In the genomic region with DNA sequence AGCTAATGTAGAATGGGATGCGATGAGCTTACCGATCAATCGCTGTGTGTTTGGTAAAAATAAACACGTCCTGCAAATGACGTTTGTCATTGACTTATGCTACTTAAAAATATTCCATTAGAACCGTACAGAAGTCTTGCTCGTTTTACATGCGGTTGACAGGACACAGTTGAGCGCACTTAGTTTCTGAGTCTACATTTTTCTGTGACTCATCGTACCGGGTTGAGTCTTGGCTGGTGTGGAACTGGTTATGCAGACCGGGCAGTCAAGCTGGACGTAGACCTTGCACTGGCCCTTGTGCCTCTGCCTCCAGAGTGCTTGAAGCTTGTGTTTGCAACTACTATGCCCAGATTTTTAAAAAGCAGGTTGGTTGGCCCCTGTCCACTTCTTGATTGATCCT, we compare ENCODE assay signal across 8 mouse cellular contexts. TPM values are rescaled to one million over a fixed set of nuclear protein-coding genes. Genes with fewer than 3 reads are reported as not detected.
DNase-seq lines count a peak whose midpoint lies in the region; ATAC-seq and TF ChIP-seq lines count a peak whose summit lies in the region.

No protein-coding gene starts in this region.

- H3K4me1 ChIP-seq in G1E (ENCODE audit: insufficient read depth, low read depth, low read length), result peaks cover 19% of the 10 kb centered on the region
- H3K4me1 ChIP-seq in hindbrain, embryonic 14.5 days (replicated peaks; ENCODE audit: control insufficient read depth, insufficient read depth, low read length), result peaks cover 8% of the 10 kb centered on the region; the same call in 1 of the 2 replicates
- peaks cover 17% of the 10 kb centered on the region for H3K4me1 ChIP-seq in liver, embryonic 13.5 days (replicated peaks)
- H3K4me1 ChIP-seq in small intestine, adult 2 months (ENCODE audit: control insufficient read depth, insufficient read depth, insufficient read length, low read length), result peaks cover 4% of the 10 kb centered on the region; the same call in 1 of the 2 replicates

- DNase-seq in layer of hippocampus, adult 2 months (ENCODE audit: low spot score in 2 of 2), result peak in 1 of 2 experiments; percentile 8
- DNase-seq in layer of hippocampus, adult 9-11 months, result no peak
- no peak for DNase-seq in G1E (ENCODE audit: low spot score)
- DNase-seq in cerebellum, postnatal 36 days, result peak; percentile 19 to 31
- DNase-seq in hindbrain, embryonic 14.5 days (ENCODE audit: low spot score), result no peak
- DNase-seq in liver, embryonic 13.5 days, result peak; percentile 3
- DNase-seq in layer of hippocampus, adult 8-10 months (ENCODE audit: low spot score in 2 of 2), result no peak

- TF ChIP-seq CTCF in layer of hippocampus, adult 2 months (conservative IDR thresholded peaks at IDR 0.05), result no peak
- TF ChIP-seq CTCF in G1E (IDR thresholded peaks at IDR 0.05; ENCODE audit: low read depth, low read length), result no peak
- TF ChIP-seq CTCF in small intestine, adult 2 months (IDR thresholded peaks at IDR 0.05; ENCODE audit: extremely low read depth, insufficient read length, insufficient replicate concordance, low read depth, low read length), result no peak

- no peaks in the 10 kb centered on the region for H3K27me3 ChIP-seq in G1E (ENCODE audit: insufficient read depth, low read length)
- no peaks in the 10 kb centered on the region for H3K27me3 ChIP-seq in hindbrain, embryonic 14.5 days (ENCODE audit: control insufficient read depth, insufficient read depth, low read length)
- H3K27me3 ChIP-seq in liver, embryonic 13.5 days, result no peaks in the 10 kb centered on the region
- H3K27me3 ChIP-seq in small intestine, adult 2 months (ENCODE audit: control insufficient read depth, insufficient read depth, low read length), result no peaks in the 10 kb centered on the region

- peaks cover 40% of the 10 kb centered on the region for H3K36me3 ChIP-seq in G1E (replicated peaks)
- peaks cover 36% of the 10 kb centered on the region for H3K36me3 ChIP-seq in hindbrain, embryonic 14.5 days (replicated peaks; ENCODE audit: control insufficient read depth, insufficient read depth)
- H3K36me3 ChIP-seq in liver, embryonic 13.5 days, result peaks cover 36% of the 10 kb centered on the region
- H3K36me3 ChIP-seq in small intestine, adult 2 months (ENCODE audit: control insufficient read depth, insufficient read depth, low read length), result peaks cover 26% of the 10 kb centered on the region

- WGBS in hindbrain, embryonic 14.5 days, result 21% methylated on average over 13 of the region's 13 CpGs
- 5% methylated on average over 13 of the region's 13 CpGs for WGBS in liver, embryonic 13.5 days (ENCODE audit: insufficient replicate concordance)
- 1% methylated on average over 13 of the region's 13 CpGs for WGBS in small intestine, adult 2 months

- no peak for TF ChIP-seq POLR2A in small intestine, adult 2 months (IDR thresholded peaks at IDR 0.05; ENCODE audit: low read depth, low read length)

- H3K4me2 ChIP-seq in hindbrain, embryonic 14.5 days (replicated peaks), result peak overlapping the region; percentile 94
- H3K4me2 ChIP-seq in liver, embryonic 13.5 days, result peak overlapping the region; percentile 98

- ATAC-seq in G1E (ENCODE audit: extremely low read depth, insufficient number of reproducible peaks, low FRiP score, poor library complexity, severe bottlenecking), result no peak
- ATAC-seq in hindbrain, embryonic 14.5 days (ENCODE audit: low FRiP score), result no peak
- no peak for ATAC-seq in liver, embryonic 13.5 days (ENCODE audit: low read depth)

- no peaks in the 10 kb centered on the region for H3K9me3 ChIP-seq in G1E (replicated peaks)
- no peaks in the 10 kb centered on the region for H3K9me3 ChIP-seq in hindbrain, embryonic 14.5 days (ENCODE audit: control insufficient read depth, low read length)
- no peaks in the 10 kb centered on the region for H3K9me3 ChIP-seq in liver, embryonic 13.5 days (replicated peaks)

- peak overlapping the region; percentile 87 for H3K4me3 ChIP-seq in layer of hippocampus, adult 2 months
- H3K4me3 ChIP-seq in G1E (ENCODE audit: low read depth, low read length), result peak overlapping the region; percentile 94
- H3K4me3 ChIP-seq in hindbrain, embryonic 14.5 days (replicated peaks; ENCODE audit: low read length), result peak overlapping the region; percentile 92
- peak overlapping the region; percentile 97 for H3K4me3 ChIP-seq in liver, embryonic 13.5 days (replicated peaks)
- peak overlapping the region; percentile 84 for H3K4me3 ChIP-seq in small intestine, adult 2 months (ENCODE audit: low read depth, low read length)

- H3K27ac ChIP-seq in layer of hippocampus, adult 2 months, result peak overlapping the region; percentile 95
- H3K27ac ChIP-seq in hindbrain, embryonic 14.5 days, result no peak overlapping the region
- H3K27ac ChIP-seq in liver, embryonic 13.5 days, result peak overlapping the region; percentile 87
- no peak overlapping the region for H3K27ac ChIP-seq in small intestine, adult 2 months (ENCODE audit: insufficient read depth, low read depth, low read length)

- peak overlapping the region; percentile 92 for H3K9ac ChIP-seq in hindbrain, embryonic 14.5 days
- H3K9ac ChIP-seq in liver, embryonic 13.5 days, result peak overlapping the region; percentile 96

RNA-seq across cellular contexts. Expression of gene Edrf1, which starts 1.0 kb away (rescaled TPM):
- 10 to 100 TPM; 29.0 to 30.5 TPM for total RNA-seq in layer of hippocampus, adult 2 months (2021)
- 21.5 and 61.4 TPM in 2 replicates for total RNA-seq in G1E (2014; fragmentation: Nextera tagmentation)
- total RNA-seq in G1E (2017), result 31.1 and 36.3 TPM in 2 replicates
- polyA plus RNA-seq in G1E (2012), result 5.5 and 6.2 TPM in 2 replicates
- polyA plus RNA-seq in hindbrain, embryonic 14.5 days (2014; fragmentation: Nextera tagmentation; extraction: Ambion mirVana), result 21.3 and 24.3 TPM in 2 replicates
- 10.7 and 13.8 TPM in 2 replicates for polyA plus RNA-seq in liver, embryonic 13.5 days (2015; fragmentation: Nextera tagmentation; extraction: Ambion mirVana)
- polyA plus RNA-seq in small intestine, adult 2 months (2012; rRNA removed), result 2.5 and 5.5 TPM in 2 replicates
- total RNA-seq in layer of hippocampus, adult 8-10 months (2022), result 10 to 100 TPM; 24.3 to 38.6 (median 30.7) TPM

RNA-seq across cellular contexts. Expression of gene Tex36, which starts 36.3 kb away (rescaled TPM):
- total RNA-seq in layer of hippocampus, adult 2 months (2021), result not detected
- not detected in 2 replicates for total RNA-seq in G1E (2014; fragmentation: Nextera tagmentation)
- not detected in 2 replicates for total RNA-seq in G1E (2017)
- polyA plus RNA-seq in G1E (2012), result not detected in 2 replicates
- polyA plus RNA-seq in hindbrain, embryonic 14.5 days (2014; fragmentation: Nextera tagmentation; extraction: Ambion mirVana), result not detected in 2 replicates
- polyA plus RNA-seq in liver, embryonic 13.5 days (2015; fragmentation: Nextera tagmentation; extraction: Ambion mirVana), result not detected in 2 replicates
- not detected in 2 replicates for polyA plus RNA-seq in small intestine, adult 2 months (2012; rRNA removed)
- not detected for total RNA-seq in layer of hippocampus, adult 8-10 months (2022)

RNA-seq across cellular contexts. Expression of gene Mmp21, which starts 41.6 kb away (rescaled TPM):
- total RNA-seq in layer of hippocampus, adult 2 months (2021), result under 1 TPM; 0.12 to 0.41 TPM
- not detected in 2 replicates for total RNA-seq in G1E (2014; fragmentation: Nextera tagmentation)
- not detected in 2 replicates for total RNA-seq in G1E (2017)
- polyA plus RNA-seq in G1E (2012), result not detected in 2 replicates
- 0.12 and 0.13 TPM in 2 replicates for polyA plus RNA-seq in hindbrain, embryonic 14.5 days (2014; fragmentation: Nextera tagmentation; extraction: Ambion mirVana)
- polyA plus RNA-seq in liver, embryonic 13.5 days (2015; fragmentation: Nextera tagmentation; extraction: Ambion mirVana), result 0.09 TPM in 1 of 2 replicates, not detected in the other
- not detected in 2 replicates for polyA plus RNA-seq in small intestine, adult 2 months (2012; rRNA removed)
- under 1 TPM in 3 of 4 experiments, not detected in 1; 0.18 to 0.23 (median 0.20) TPM for total RNA-seq in layer of hippocampus, adult 8-10 months (2022)

Comparison
In these comparisons a context has a peak if more than half of its experiments do, and no peak if none do; other contexts are left out.
1. DNase-seq: peak in cerebellum, postnatal 36 days (2 of 2) and liver, embryonic 13.5 days (single experiment); none in layer of hippocampus, adult 9-11 months (single experiment), G1E (single experiment), hindbrain, embryonic 14.5 days (single experiment) and layer of hippocampus, adult 8-10 months (0 of 2).
2. H3K27ac ChIP-seq: peak in layer of hippocampus, adult 2 months (single experiment) and liver, embryonic 13.5 days (single experiment); none in hindbrain, embryonic 14.5 days (single experiment) and small intestine, adult 2 months (single experiment).
3. Peak in every context shown above with its lines, with median percentiles within 50 percentile points of each other: H3K4me3 ChIP-seq.